Mouse (Mus musculus): Measurements from ENCODE around the gene Calcr. TPM values are rescaled to one million over a fixed set of nuclear protein-coding genes. Genes with fewer than 3 reads are reported as not detected.
A peak's percentile ranks its signal among the peaks of the same experiment; 100 is the strongest.
"Not testable (repeated sequence)": the region's sequence is repeated elsewhere in the genome, so short reads cannot be mapped to it uniquely, and the experiment has no call there.

The Calcr gene
- polyA plus RNA-seq (2016; fragmentation: Nextera tagmentation; extraction: Ambion mirVana): 1.4 and 1.6 TPM in 2 replicates

DNA sequence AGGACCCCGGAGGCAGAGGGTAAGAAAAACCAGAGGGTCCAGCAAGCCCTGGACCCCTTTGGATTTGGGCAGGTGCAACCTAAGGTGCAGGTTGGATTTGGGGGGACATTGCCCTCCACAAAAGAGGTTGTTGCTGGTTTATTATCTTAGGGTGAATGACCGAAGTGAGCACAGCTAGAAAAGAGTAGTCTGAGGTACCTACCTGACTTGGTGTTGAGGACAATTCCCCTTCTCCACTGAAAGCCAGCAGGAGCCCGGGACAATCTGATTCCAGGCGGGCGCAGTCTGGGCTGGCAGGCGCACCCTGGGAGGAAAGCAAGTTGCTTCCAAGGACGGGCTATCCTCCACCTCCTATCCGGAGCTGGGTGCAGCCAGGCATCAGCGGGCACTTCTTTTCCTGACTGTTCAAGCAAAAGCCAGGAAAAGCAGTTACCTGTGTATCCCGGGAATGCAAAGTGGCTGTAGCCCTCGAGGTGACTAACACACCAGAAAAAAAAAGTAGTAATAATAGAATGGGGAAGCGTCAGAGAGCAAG lies at the start of gene Calcr:
Calcr (minus strand) TSS at position 485 of the 535 bp plus-strand sequence.
- peak within 1 kb of the TSS; percentile 97 for H3K4me2 ChIP-seq (replicated peaks)
- H3K9me3 ChIP-seq: no peaks in the 10 kb centered on the region
- no peak within 1 kb of the TSS for H3K27ac ChIP-seq (replicated peaks)
- H3K4me3 ChIP-seq: peak within 1 kb of the TSS; percentile 56
- peaks cover 14% of the 10 kb centered on the region for H3K4me1 ChIP-seq
- no peaks in the 10 kb centered on the region for H3K36me3 ChIP-seq
- WGBS: 3% methylated on average over 12 of the region's 12 CpGs
- peak within 1 kb of the TSS; percentile 37 for H3K9ac ChIP-seq (replicated peaks)
- no peak for ATAC-seq (ENCODE audit: low FRiP score, low read depth)
- peaks cover 44% of the 10 kb centered on the region for H3K27me3 ChIP-seq

- Histone ChIP-seq H3K36me3 (no peaks in the 10 kb centered on the region), H3K9me3 (no peaks in the 10 kb centered on the region), H3K27ac (replicated peaks) (no peak overlapping the region), H3K27me3 (peaks cover 37% of the 10 kb centered on the region), H3K4me3 (no peak overlapping the region), H3K4me2 (replicated peaks) (no peak overlapping the region), H3K4me1 (peaks cover 14% of the 10 kb centered on the region), H3K9ac (replicated peaks) (no peak overlapping the region)
- WGBS: 86% methylated on average over 2 of the region's 2 CpGs
- no peak for ATAC-seq (ENCODE audit: low FRiP score, low read depth)
Measured at GRCm38 (mm10) chr6:3767485-3767884, 3.0 kb upstream of the Calcr start.

- peak; percentile 84 for ATAC-seq (ENCODE audit: low FRiP score, low read depth)
- H3K27ac ChIP-seq (replicated peaks): no peak overlapping the region
- peak overlapping the region; percentile 37 for H3K9ac ChIP-seq (replicated peaks)
Measured at GRCm38 (mm10) chr6:3763171-3763967, 1.1 kb downstream of the Calcr start.

GRCm38 (mm10) chr6:3751576-3751975 lies 12.9 kb downstream of the Calcr start:
- no peak overlapping the region for H3K4me3 ChIP-seq
- ATAC-seq (ENCODE audit: low FRiP score, low read depth): no peak
- no peaks in the 10 kb centered on the region for H3K27me3 ChIP-seq
- no peaks in the 10 kb centered on the region for H3K9me3 ChIP-seq
- no peak overlapping the region for H3K9ac ChIP-seq (replicated peaks)
- H3K4me1 ChIP-seq: no peaks in the 10 kb centered on the region
- 84% methylated on average over 3 of the region's 3 CpGs for WGBS
- H3K4me2 ChIP-seq (replicated peaks): no peak overlapping the region
- H3K36me3 ChIP-seq: no peaks in the 10 kb centered on the region
- H3K27ac ChIP-seq (replicated peaks): no peak overlapping the region

More at GRCm38 (mm10) chr6:3763171-3763967, 1.1 kb downstream of the Calcr start:
- Histone ChIP-seq H3K27me3 (peaks cover 44% of the 10 kb centered on the region), H3K9me3 (no peaks in the 10 kb centered on the region), H3K36me3 (no peaks in the 10 kb centered on the region), H3K4me3 (peak overlapping the region; percentile 56), H3K4me1 (peaks cover 14% of the 10 kb centered on the region), H3K4me2 (replicated peaks) (peak overlapping the region; percentile 97)
- under 1% methylated on average over 38 of the region's 39 CpGs for WGBS

DNA sequence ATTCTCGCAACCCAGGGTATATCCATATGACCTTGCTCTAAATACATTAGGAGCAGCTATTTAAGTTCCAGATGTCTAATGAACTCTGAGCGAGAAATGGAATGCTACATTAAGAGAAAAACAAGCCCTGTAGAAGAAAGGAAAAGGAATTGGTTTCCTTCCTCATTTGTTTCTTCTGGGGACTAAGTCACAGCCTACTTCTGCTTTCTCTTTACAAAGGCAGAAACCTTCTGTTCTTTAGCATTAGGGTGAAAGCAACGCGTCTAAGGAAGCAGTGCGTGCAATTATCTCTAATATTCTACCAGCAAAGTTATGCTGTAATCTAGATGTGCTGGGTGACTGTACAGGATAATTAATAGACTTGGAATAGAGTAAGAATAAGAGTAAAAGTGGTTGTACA lies 14.9 kb downstream of the Calcr start:
- no peak overlapping the region for H3K9ac ChIP-seq (replicated peaks)
- H3K36me3 ChIP-seq: no peaks in the 10 kb centered on the region
- no peaks in the 10 kb centered on the region for H3K4me1 ChIP-seq
- H3K27me3 ChIP-seq: no peaks in the 10 kb centered on the region
- WGBS: 87% methylated on average over 5 of the region's 5 CpGs
- no peaks in the 10 kb centered on the region for H3K9me3 ChIP-seq
- ATAC-seq (ENCODE audit: low FRiP score, low read depth): no peak
- no peak overlapping the region for H3K27ac ChIP-seq (replicated peaks)
- no peak overlapping the region for H3K4me2 ChIP-seq (replicated peaks)
- no peak overlapping the region for H3K4me3 ChIP-seq

GRCm38 (mm10) chr6:3745546-3745945 lies 19.0 kb downstream of the Calcr start:
- H3K27ac ChIP-seq (replicated peaks): no peak overlapping the region
- no peaks in the 10 kb centered on the region for H3K4me1 ChIP-seq
- H3K9me3 ChIP-seq: no peaks in the 10 kb centered on the region
- no peaks in the 10 kb centered on the region for H3K27me3 ChIP-seq
- ATAC-seq (ENCODE audit: low FRiP score, low read depth): peak; percentile 49; the same call in 1 of the 2 replicates
- 43% methylated on average over 2 of the region's 2 CpGs for WGBS
- no peak overlapping the region for H3K9ac ChIP-seq (replicated peaks)
- H3K4me2 ChIP-seq (replicated peaks): no peak overlapping the region
- no peak overlapping the region for H3K4me3 ChIP-seq
- no peaks in the 10 kb centered on the region for H3K36me3 ChIP-seq

GRCm38 (mm10) chr6:3741996-3742713 lies 22.4 kb downstream of the Calcr start:
- no peak overlapping the region for H3K4me3 ChIP-seq
- H3K36me3 ChIP-seq: no peaks in the 10 kb centered on the region
- ATAC-seq (ENCODE audit: low FRiP score, low read depth): no peak
- H3K4me1 ChIP-seq: no peaks in the 10 kb centered on the region
- H3K9ac ChIP-seq (replicated peaks): no peak overlapping the region
- no peak overlapping the region for H3K4me2 ChIP-seq (replicated peaks)
- WGBS: 80% methylated on average over 7 of the region's 7 CpGs
- no peaks in the 10 kb centered on the region for H3K9me3 ChIP-seq
- no peaks in the 10 kb centered on the region for H3K27me3 ChIP-seq
- no peak overlapping the region for H3K27ac ChIP-seq (replicated peaks)

GRCm38 (mm10) chr6:3741296-3741695 lies 23.2 kb downstream of the Calcr start:
- WGBS: 56% methylated on average over 11 of the region's 11 CpGs
- Histone ChIP-seq H3K4me2 (replicated peaks) (no peak overlapping the region), H3K9ac (replicated peaks) (no peak overlapping the region), H3K36me3 (no peaks in the 10 kb centered on the region), H3K9me3 (no peaks in the 10 kb centered on the region), H3K27ac (replicated peaks) (no peak overlapping the region), H3K4me3 (no peak overlapping the region), H3K4me1 (no peaks in the 10 kb centered on the region), H3K27me3 (no peaks in the 10 kb centered on the region)
- ATAC-seq (ENCODE audit: low FRiP score, low read depth): no peak; the same call in 1 of the 2 replicates

DNA sequence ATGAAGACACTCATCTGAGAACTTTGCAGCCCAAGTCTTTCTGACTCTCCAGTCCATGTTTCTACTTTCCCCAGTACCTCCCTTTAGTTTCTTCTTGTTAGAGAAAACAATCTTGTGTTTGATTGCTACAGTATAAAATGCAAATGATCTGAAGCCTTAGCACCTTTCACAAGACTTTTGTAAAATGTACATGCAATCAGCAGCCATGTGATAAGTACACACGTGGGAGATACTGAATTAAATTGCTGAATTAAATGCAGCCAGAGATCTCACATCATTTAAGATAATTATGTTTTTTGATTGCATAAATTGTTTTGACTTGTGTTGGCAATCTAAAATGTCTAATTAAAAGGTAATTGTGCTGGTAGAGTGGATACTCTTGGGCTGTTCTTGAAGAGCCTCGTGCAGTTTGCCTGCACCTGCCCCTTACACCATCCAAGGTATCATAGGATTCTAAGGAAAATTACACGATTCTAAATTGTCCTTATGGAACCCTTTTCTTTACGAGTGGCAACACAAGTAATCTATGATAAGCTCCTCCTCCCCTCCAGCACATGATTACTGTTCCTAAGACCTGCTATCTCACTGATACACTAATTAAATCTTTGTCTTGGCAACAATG lies 34.2 kb downstream of the Calcr start:
- H3K4me1 ChIP-seq: no peaks in the 10 kb centered on the region
- no peaks in the 10 kb centered on the region for H3K27me3 ChIP-seq
- H3K36me3 ChIP-seq: no peaks in the 10 kb centered on the region
- H3K9me3 ChIP-seq: no peaks in the 10 kb centered on the region
- WGBS: 75% methylated on average over 4 of the region's 4 CpGs
- no peak; the same call in 1 of the 2 replicates for ATAC-seq (ENCODE audit: low FRiP score, low read depth)
- H3K4me2 ChIP-seq (replicated peaks): no peak overlapping the region
- no peak overlapping the region for H3K27ac ChIP-seq (replicated peaks)
- H3K9ac ChIP-seq (replicated peaks): no peak overlapping the region
- H3K4me3 ChIP-seq: no peak overlapping the region

DNA sequence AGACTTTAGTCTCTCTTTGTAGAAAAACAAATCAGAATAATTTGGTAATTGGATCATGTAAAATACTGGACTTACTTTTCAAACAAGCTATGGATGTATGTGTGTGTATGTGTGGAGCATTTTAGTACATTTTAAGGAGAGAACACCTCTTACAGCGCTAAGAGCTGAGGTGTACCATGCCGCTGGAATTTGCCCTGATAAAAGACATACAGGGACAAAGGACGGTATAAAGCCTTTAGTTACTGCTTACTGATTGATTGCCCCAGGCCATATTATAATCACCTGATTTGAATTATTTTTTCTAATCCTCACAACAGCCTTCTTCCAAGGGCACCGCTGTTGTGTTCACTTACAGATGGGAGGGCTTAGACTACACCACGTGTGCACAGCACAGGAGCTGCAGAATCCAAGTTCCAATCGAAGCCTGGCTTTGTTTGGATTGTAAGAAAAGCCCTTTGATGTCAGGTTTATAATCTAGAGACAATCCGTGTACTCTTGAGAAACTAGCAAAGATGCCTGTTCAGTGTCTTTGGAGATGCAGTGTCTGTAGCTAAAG lies 76.3 kb downstream of the Calcr start:
- Histone ChIP-seq H3K4me1 (no peaks in the 10 kb centered on the region), H3K27ac (replicated peaks) (no peak overlapping the region), H3K4me2 (replicated peaks) (no peak overlapping the region), H3K36me3 (no peaks in the 10 kb centered on the region), H3K9ac (replicated peaks) (no peak overlapping the region), H3K4me3 (no peak overlapping the region), H3K9me3 (no peaks in the 10 kb centered on the region), H3K27me3 (no peaks in the 10 kb centered on the region)
- ATAC-seq (ENCODE audit: low FRiP score, low read depth): peak; percentile 78
- 62% methylated on average over 7 of the region's 7 CpGs for WGBS

DNA sequence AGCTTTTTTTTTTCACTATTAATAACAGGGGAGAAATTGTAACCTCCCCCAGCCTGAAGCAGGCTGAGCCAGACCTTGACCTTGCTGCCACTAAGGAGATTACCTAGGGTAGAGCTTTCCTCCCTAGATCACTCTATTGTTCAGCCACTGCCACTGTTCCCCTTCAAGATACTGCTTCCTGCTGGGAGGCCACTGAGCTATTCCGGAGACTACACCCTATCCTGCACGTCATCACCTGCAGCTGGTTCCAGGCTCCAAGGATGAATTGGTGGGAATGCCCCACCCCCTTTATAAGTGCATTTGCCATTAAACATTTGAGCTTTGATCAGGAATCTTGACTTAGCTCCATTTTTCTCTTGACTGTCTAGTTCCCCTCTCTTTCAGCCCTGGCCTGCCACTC lies 86.2 kb downstream of the Calcr start:
- not testable (repeated sequence) for H3K9me3 ChIP-seq; H3K4me2 ChIP-seq (replicated peaks); H3K4me1 ChIP-seq; H3K27me3 ChIP-seq; H3K4me3 ChIP-seq; H3K36me3 ChIP-seq; ATAC-seq (ENCODE audit: low FRiP score, low read depth); H3K9ac ChIP-seq (replicated peaks)
- WGBS: 10% methylated on average over 2 of the region's 2 CpGs
- H3K27ac ChIP-seq (replicated peaks): peak overlapping the region; percentile 56; the same call in 1 of the 2 replicates

Measured in midbrain, embryonic 12.5 days (tissue).